ENCODE assay signal across 14 mouse cellular contexts in genomic region chr15:7825530-7825929, GRCm38 (mm10). TPM values are rescaled to one million over a fixed set of nuclear protein-coding genes. Genes with fewer than 3 reads are reported as not detected.
DNase-seq lines count a peak whose midpoint lies in the region; ATAC-seq and TF ChIP-seq lines count a peak whose summit lies in the region.
"Had no signal": no experiment of that assay in that cellular context is flagged by ENCODE, and none has a peak within 500 bp of the region (broad histone marks: within the 10 kb centered on the region; RNA-seq: fewer than 3 reads in every experiment).

No protein-coding gene starts in this region.

- peaks cover 7% of the 10 kb centered on the region; the same call in 1 of the 2 replicates for H3K4me1 ChIP-seq in heart, postnatal 0 days (ENCODE audit: control insufficient read depth, insufficient read depth)
- H3K4me1 ChIP-seq in intestine, embryonic 16.5 days (ENCODE audit: control insufficient read depth, insufficient read depth, low read length) = no peaks in the 10 kb centered on the region
- H3K4me1 ChIP-seq: hindbrain, embryonic 12.5 days had no signal

- H3K9me3 ChIP-seq in heart, postnatal 0 days (replicated peaks; ENCODE audit: control insufficient read depth, low read length) = no peaks in the 10 kb centered on the region
- H3K9me3 ChIP-seq in intestine, embryonic 16.5 days (ENCODE audit: control insufficient read depth, low read length) = no peaks in the 10 kb centered on the region
- H3K9me3 ChIP-seq: hindbrain, embryonic 12.5 days had no signal

- no peak overlapping the region for H3K9ac ChIP-seq in heart, postnatal 0 days (replicated peaks; ENCODE audit: low read depth, low read length)
- H3K9ac ChIP-seq in intestine, embryonic 16.5 days (ENCODE audit: low read depth, low read length) = no peak overlapping the region
- H3K9ac ChIP-seq: hindbrain, embryonic 12.5 days had no signal

- no peak overlapping the region for H3K4me2 ChIP-seq in heart, postnatal 0 days (ENCODE audit: low read depth, low read length)
- H3K4me2 ChIP-seq in intestine, embryonic 16.5 days (ENCODE audit: low read depth, low read length) = no peak overlapping the region
- H3K4me2 ChIP-seq: hindbrain, embryonic 12.5 days; liver, embryonic 11.5 days had no signal

- ATAC-seq in heart, postnatal 0 days (ENCODE audit: insufficient read depth, low read depth) = peak; percentile 30; the same call in 1 of the 2 replicates
- ATAC-seq in intestine, embryonic 16.5 days = peak; percentile 82

- TF ChIP-seq EP300 in heart, postnatal 0 days (IDR thresholded peaks at IDR 0.05; ENCODE audit: low read depth) = no peak

- WGBS in heart, postnatal 0 days = 10% methylated on average over 6 of the region's 6 CpGs
- 32% methylated on average over 6 of the region's 6 CpGs for WGBS in intestine, embryonic 16.5 days

- 0 out of 2 replicates have a peak, but pooled peaks cover 4% of the 10 kb centered on the region for H3K27me3 ChIP-seq in heart, postnatal 0 days (ENCODE audit: control insufficient read depth, insufficient read depth, low read length)
- H3K27me3 ChIP-seq in intestine, embryonic 16.5 days (replicated peaks; ENCODE audit: control insufficient read depth, insufficient read depth, low read length) = no peaks in the 10 kb centered on the region
- H3K27me3 ChIP-seq: hindbrain, embryonic 12.5 days had no signal

- H3K36me3 ChIP-seq in heart, postnatal 0 days (replicated peaks; ENCODE audit: control insufficient read depth, insufficient read depth, low read length) = no peaks in the 10 kb centered on the region
- H3K36me3 ChIP-seq in intestine, embryonic 16.5 days (ENCODE audit: control insufficient read depth, insufficient read depth, low read length) = no peaks in the 10 kb centered on the region
- H3K36me3 ChIP-seq: hindbrain, embryonic 12.5 days had no signal

- peak; percentile 21 for DNase-seq in embryo, embryonic 10 days (ENCODE audit: low spot score)
- no peak for DNase-seq in embryo, embryonic 9.5 days (ENCODE audit: extremely low spot score)
- peak; percentile 14 for DNase-seq in heart, postnatal 0 days (ENCODE audit: low spot score)
- no peak for DNase-seq in heart, postnatal 10 days
- DNase-seq in left cerebral cortex, postnatal 4 days = peak; percentile 48
- no peak for DNase-seq in left cerebral cortex, postnatal 14 days (ENCODE audit: low spot score in 2 of 2)
- DNase-seq in retina, embryonic 14.5 days (ENCODE audit: low spot score) = no peak
- DNase-seq: adrenal gland, postnatal 14 days; gastrocnemius, postnatal 14 days; thymus, postnatal 36 days had no signal

- TF ChIP-seq CTCF in heart, postnatal 0 days (IDR thresholded peaks at IDR 0.05; ENCODE audit: low read depth) = no peak

- no peak overlapping the region for H3K27ac ChIP-seq in heart, postnatal 0 days (ENCODE audit: low read depth)
- peak overlapping the region; percentile 63 for H3K27ac ChIP-seq in intestine, embryonic 16.5 days (ENCODE audit: low read length)
- H3K27ac ChIP-seq: hindbrain, embryonic 12.5 days; macrophage had no signal

- intact Hi-C loops in heart, postnatal 10 days (cut with DNase I) = no loop called here
- intact Hi-C loops in left cerebral cortex, postnatal 4 days (cut with DNase I) = no loop called here
- intact Hi-C loops in left cerebral cortex, postnatal 14 days (cut with DNase I) = no loop called here

- H3K4me3 ChIP-seq in heart, postnatal 0 days (ENCODE audit: low read depth, low read length) = no peak overlapping the region
- H3K4me3 ChIP-seq in intestine, embryonic 16.5 days (ENCODE audit: low read length) = no peak overlapping the region
- H3K4me3 ChIP-seq: hindbrain, embryonic 12.5 days had no signal

RNA-seq across cellular contexts. Expression of gene Gdnf, which starts 14.9 kb away (rescaled TPM):
- 0.15 and 0.65 TPM in 2 replicates for total RNA-seq in heart, postnatal 0 days (2014; rRNA removed; ENCODE audit: low replicate concordance)
- polyA plus RNA-seq in heart, postnatal 0 days (2015; fragmentation: Nextera tagmentation; extraction: Ambion mirVana) = 0.15 and 0.20 TPM in 2 replicates
- 1 to 10 TPM in 1 of 2 experiments, under 1 TPM in 1; 0.81 to 1.1 TPM for total RNA-seq in heart, postnatal 10 days (2021)
- under 1 TPM; 0.36 to 0.40 TPM for total RNA-seq in left cerebral cortex, postnatal 4 days (2021)
- under 1 TPM; 0.24 to 0.32 TPM for total RNA-seq in left cerebral cortex, postnatal 14 days (2021)
- 1.3 and 1.4 TPM in 2 replicates for polyA plus RNA-seq in intestine, embryonic 16.5 days (2015; fragmentation: Nextera tagmentation; extraction: Ambion mirVana)
- polyA plus RNA-seq: macrophage had no signal

Comparison
In these comparisons a context has a peak if more than half of its experiments do, and no peak if none do; other contexts are left out.
1. DNase-seq: peak in embryo, embryonic 10 days (single experiment), heart, postnatal 0 days (single experiment) and left cerebral cortex, postnatal 4 days (single experiment); none in embryo, embryonic 9.5 days (single experiment), heart, postnatal 10 days (0 of 2), left cerebral cortex, postnatal 14 days (0 of 2) and retina, embryonic 14.5 days (single experiment).